Mouse (Mus musculus): ENCODE results near the gene Katnbl1. TPM values are rescaled to one million over a fixed set of nuclear protein-coding genes. Genes with fewer than 3 reads are reported as not detected.
"Not testable (repeated sequence)": the region's sequence is repeated elsewhere in the genome, so short reads cannot be mapped to it uniquely, and the experiment has no call there.

The Katnbl1 gene
- polyA plus RNA-seq, 2 experiments = 6.5 to 20.0 TPM

DNA sequence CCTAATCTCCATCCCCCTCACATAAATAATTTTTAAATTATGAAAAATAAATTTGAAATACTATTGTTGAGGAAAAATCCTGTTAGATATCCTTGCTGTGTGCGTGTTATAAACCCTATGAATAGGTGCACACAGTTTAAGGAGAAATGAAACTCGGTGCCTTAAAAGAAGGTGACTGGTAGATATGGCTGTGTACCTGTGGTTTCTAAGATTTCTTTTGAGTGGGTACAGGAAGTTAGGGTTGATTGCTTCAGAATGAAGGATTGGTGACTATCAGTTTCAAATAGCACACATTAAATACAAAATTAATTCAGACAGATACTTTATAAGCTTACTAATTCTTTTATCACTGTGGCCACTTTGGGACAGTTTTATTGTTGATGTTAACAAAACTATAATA is 58.6 kb downstream of the Katnbl1 start:
- H3K4me2 ChIP-seq (ENCODE audit: low read depth) = no peak overlapping the region
- no peak for ATAC-seq (ENCODE audit: insufficient read depth)

DNA sequence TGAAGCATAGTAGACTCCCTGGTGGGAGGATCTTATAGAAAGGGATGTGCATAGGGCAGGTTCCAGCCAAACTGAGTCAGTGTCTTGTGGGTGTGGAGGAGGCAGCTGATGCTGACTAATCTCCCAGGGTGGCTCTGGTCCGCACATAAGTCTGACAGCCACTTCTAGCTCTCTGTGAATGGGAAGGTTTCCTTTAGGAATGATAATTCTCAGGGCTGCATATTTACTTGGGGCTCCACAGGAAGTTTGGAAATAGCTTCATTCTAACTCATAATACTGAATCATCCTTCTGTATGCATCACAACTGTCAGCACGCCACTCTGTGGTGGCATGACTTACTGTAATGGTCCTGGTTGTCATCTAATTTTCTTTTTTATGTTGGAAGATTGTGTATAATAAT is 64.5 kb downstream of the Katnbl1 start:
- Histone ChIP-seq H3K4me2 (ENCODE audit: low read depth) (no peak overlapping the region), H3K36me3 (replicated peaks; ENCODE audit: control insufficient read depth, insufficient read depth, low read depth) (no peaks in the 10 kb centered on the region), H3K4me1 (replicated peaks; ENCODE audit: control insufficient read depth in 2 of 2, insufficient read depth in 2 of 2, low read length in 1 of 2) (no peaks in the 10 kb centered on the region), H3K27ac (no peak overlapping the region), H3K9ac (replicated peaks) (no peak overlapping the region), H3K27me3 (ENCODE audit: control insufficient read depth, insufficient read depth, low read length) (no peaks in the 10 kb centered on the region), H3K9me3 (ENCODE audit: control insufficient read depth, low read length) (no peaks in the 10 kb centered on the region), H3K4me3 (ENCODE audit: insufficient read depth in 1 of 2, low read depth in 2 of 2, low read length in 2 of 2) (no peak overlapping the region)
- ATAC-seq (ENCODE audit: insufficient read depth) (no peak), DNase-seq (ENCODE audit: low read depth in 3 of 3, low spot score in 3 of 3) (no peak)
- WGBS (ENCODE audit: insufficient replicate concordance) = 47% methylated on average over 2 of the region's 2 CpGs
- TF ChIP-seq EP300 (IDR thresholded peaks at IDR 0.05; ENCODE audit: low read depth) (no peak), CTCF (IDR thresholded peaks at IDR 0.05; ENCODE audit: low read depth) (no peak)

More for the DNA sequence above, 58.6 kb downstream of the Katnbl1 start:
- Histone ChIP-seq H3K9ac (replicated peaks) (no peak overlapping the region), H3K36me3 (replicated peaks; ENCODE audit: control insufficient read depth, insufficient read depth, low read depth) (no peaks in the 10 kb centered on the region), H3K9me3 (ENCODE audit: control insufficient read depth, low read length) (no peaks in the 10 kb centered on the region), H3K27me3 (ENCODE audit: control insufficient read depth, insufficient read depth, low read length) (no peaks in the 10 kb centered on the region), H3K4me1 (replicated peaks; ENCODE audit: control insufficient read depth in 2 of 2, insufficient read depth in 2 of 2, low read length in 1 of 2) (no peaks in the 10 kb centered on the region; a peak in 2 of 4 replicates), H3K4me3 (ENCODE audit: insufficient read depth in 1 of 2, low read depth in 2 of 2, low read length in 2 of 2) (no peak overlapping the region), H3K27ac (no peak overlapping the region)
- WGBS (ENCODE audit: insufficient replicate concordance) = 65% methylated on average over 2 of the region's 2 CpGs
- no peak for TF ChIP-seq EP300 (IDR thresholded peaks at IDR 0.05; ENCODE audit: low read depth)
- DNase-seq (ENCODE audit: low read depth in 3 of 3, low spot score in 3 of 3) = no peak

DNA sequence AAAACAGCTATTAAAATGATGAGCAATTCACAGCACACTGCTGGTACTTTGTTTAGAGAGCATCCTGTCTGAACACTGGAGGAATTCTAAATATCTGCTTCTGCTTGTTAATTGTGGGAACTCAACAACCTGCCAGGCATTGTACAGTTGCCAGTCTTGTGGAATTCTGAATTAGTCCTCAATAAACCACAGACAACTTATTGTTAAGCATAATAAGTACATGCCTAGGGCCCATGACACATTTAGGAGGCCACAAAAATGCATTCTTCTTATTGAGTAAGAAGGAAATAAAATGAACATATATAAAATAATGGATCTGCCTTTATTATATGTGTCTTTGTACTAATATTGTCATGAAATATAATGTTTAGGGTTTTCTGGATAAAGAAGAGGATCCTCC is 66.5 kb downstream of the Katnbl1 start:
- no peaks in the 10 kb centered on the region for H3K36me3 ChIP-seq (replicated peaks; ENCODE audit: control insufficient read depth, insufficient read depth, low read depth)
- H3K27me3 ChIP-seq (ENCODE audit: control insufficient read depth, insufficient read depth, low read length) = no peaks in the 10 kb centered on the region
- ATAC-seq (ENCODE audit: insufficient read depth) (no peak), DNase-seq (ENCODE audit: low read depth in 3 of 3, low spot score in 3 of 3) (no peak)
- TF ChIP-seq CTCF (IDR thresholded peaks at IDR 0.05; ENCODE audit: low read depth) = no peak
- TF ChIP-seq EP300 (IDR thresholded peaks at IDR 0.05; ENCODE audit: low read depth) = no peak
- H3K4me2 ChIP-seq (ENCODE audit: low read depth) = no peak overlapping the region
- H3K9ac ChIP-seq (replicated peaks) = no peak overlapping the region
- no peaks in the 10 kb centered on the region for H3K9me3 ChIP-seq (ENCODE audit: control insufficient read depth, low read length)
- no peaks in the 10 kb centered on the region for H3K4me1 ChIP-seq (replicated peaks; ENCODE audit: control insufficient read depth in 2 of 2, insufficient read depth in 2 of 2, low read length in 1 of 2)
- no peak overlapping the region for H3K4me3 ChIP-seq (ENCODE audit: insufficient read depth in 1 of 2, low read depth in 2 of 2, low read length in 2 of 2)
- no peak overlapping the region for H3K27ac ChIP-seq

DNA sequence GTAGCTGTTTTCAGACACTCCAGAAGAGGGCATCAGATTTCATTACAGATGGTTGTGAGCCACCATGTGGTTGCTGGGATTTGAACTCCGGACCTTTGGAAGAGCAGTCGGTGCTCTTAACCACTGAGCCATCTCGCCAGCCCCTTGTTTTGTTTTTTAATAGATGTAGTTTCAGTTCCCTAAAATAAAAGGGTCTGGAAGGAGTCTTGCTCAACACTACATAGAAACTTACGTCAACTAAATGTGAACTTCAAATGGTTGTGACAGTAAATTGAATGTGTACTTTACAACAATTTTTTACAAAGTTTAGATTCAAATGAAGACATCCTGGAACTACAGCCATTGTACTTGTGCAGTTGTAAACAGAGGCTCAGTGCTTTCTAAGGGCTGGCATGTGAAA is 69.0 kb downstream of the Katnbl1 start:
- H3K4me3 ChIP-seq (ENCODE audit: insufficient read depth in 1 of 2, low read depth in 2 of 2, low read length in 2 of 2); H3K4me1 ChIP-seq (replicated peaks; ENCODE audit: control insufficient read depth in 2 of 2, insufficient read depth in 2 of 2, low read length in 1 of 2); H3K36me3 ChIP-seq (replicated peaks; ENCODE audit: control insufficient read depth, insufficient read depth, low read depth); H3K27ac ChIP-seq; H3K4me2 ChIP-seq (ENCODE audit: low read depth); H3K9ac ChIP-seq (replicated peaks); ATAC-seq (ENCODE audit: insufficient read depth); H3K9me3 ChIP-seq (ENCODE audit: control insufficient read depth, low read length); DNase-seq (ENCODE audit: low read depth in 3 of 3, low spot score in 3 of 3); H3K27me3 ChIP-seq (ENCODE audit: control insufficient read depth, insufficient read depth, low read length): not testable (repeated sequence)
- 62% methylated on average over 4 of the region's 4 CpGs for WGBS (ENCODE audit: insufficient replicate concordance)

DNA sequence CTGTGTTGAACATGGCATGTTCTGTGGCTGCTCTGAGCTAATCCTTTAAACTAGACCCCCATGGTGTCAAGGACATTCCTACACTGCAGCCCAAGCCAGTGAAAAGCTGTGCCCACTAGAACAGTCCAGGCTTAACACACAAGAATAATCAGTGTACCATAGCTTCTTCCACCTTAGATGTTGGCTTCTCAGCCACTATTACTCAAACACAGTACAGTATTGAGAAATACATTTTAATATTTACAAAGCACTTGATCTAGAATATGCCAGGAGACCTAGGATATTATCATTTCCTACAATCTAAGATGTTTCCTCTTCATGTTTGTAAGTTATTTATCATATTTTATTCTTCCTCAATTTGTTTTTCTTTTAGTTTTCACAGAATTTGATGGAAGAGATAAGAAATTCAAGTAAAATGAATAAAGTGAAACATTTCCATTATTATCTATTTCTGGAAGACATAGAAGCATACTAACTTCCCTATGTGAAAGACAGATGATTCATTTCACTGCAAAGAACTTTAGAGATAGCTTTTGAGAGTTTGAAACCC is 69.6 kb downstream of the Katnbl1 start:
- H3K9me3 ChIP-seq (ENCODE audit: control insufficient read depth, low read length) = no peaks in the 10 kb centered on the region
- H3K9ac ChIP-seq (replicated peaks) = no peak overlapping the region
- H3K4me1 ChIP-seq (replicated peaks; ENCODE audit: control insufficient read depth in 2 of 2, insufficient read depth in 2 of 2, low read length in 1 of 2) = no peaks in the 10 kb centered on the region
- no peak overlapping the region for H3K4me3 ChIP-seq (ENCODE audit: insufficient read depth in 1 of 2, low read depth in 2 of 2, low read length in 2 of 2)
- no peaks in the 10 kb centered on the region for H3K27me3 ChIP-seq (ENCODE audit: control insufficient read depth, insufficient read depth, low read length)
- H3K36me3 ChIP-seq (replicated peaks; ENCODE audit: control insufficient read depth, insufficient read depth, low read depth) = no peaks in the 10 kb centered on the region
- H3K4me2 ChIP-seq (ENCODE audit: low read depth) = no peak overlapping the region
- DNase-seq (ENCODE audit: low read depth in 3 of 3, low spot score in 3 of 3) = no peak
- ATAC-seq (ENCODE audit: insufficient read depth) = no peak
- H3K27ac ChIP-seq = no peak overlapping the region
- TF ChIP-seq CTCF (IDR thresholded peaks at IDR 0.05; ENCODE audit: low read depth) = no peak

Measured in liver, embryonic 14.5 days (tissue).